Mouse (Mus musculus): ENCODE measurements at regions not wholly inside any gene's neighbourhood (a gene's known extent, or its start where the extent isn't known, plus 50 kb on each side); places are given as distances from the start of the nearest gene placed in this dataset.

GRCm38 (mm10) chr17:27364899-27365298, 156.3 kb downstream of the Grm4 start:
- ATAC-seq (replicated peaks; ENCODE audit: insufficient number of reproducible peaks, low FRiP score, low TSS enrichment, poor library complexity, severe bottlenecking): no peak

GRCm38 (mm10) chr17:27364338-27364737, 156.9 kb downstream of the Grm4 start:
- no peak for ATAC-seq (replicated peaks; ENCODE audit: insufficient number of reproducible peaks, low FRiP score, low TSS enrichment, poor library complexity, severe bottlenecking)

- no peak for ATAC-seq (replicated peaks; ENCODE audit: insufficient number of reproducible peaks, low FRiP score, low TSS enrichment, poor library complexity, severe bottlenecking)
These were observed 157.3 kb downstream of the Grm4 start for GRCm38 (mm10) chr17:27363911-27364310.

DNA sequence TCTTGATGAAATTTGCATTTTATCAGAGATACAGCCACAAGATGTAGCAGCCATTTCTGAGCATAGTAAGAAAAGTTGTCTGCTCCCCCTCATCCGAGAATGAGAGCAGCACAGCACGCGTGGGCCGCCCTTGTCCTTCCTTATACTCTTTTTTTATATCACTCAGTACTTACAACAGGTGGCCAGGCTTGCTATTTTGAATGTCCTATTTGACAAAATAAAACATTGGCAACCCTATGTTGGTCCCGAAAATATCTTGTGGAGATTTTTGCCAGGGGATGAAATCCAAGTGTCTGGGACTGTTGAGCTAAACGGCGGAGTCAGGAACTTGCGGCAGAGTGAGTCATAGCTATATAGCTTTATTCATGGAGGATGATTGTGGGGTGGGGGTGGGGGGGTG, 158.0 kb upstream of the Lemd2 start:
- ATAC-seq (replicated peaks; ENCODE audit: insufficient number of reproducible peaks, low FRiP score, low TSS enrichment, poor library complexity, severe bottlenecking): no peak

DNA sequence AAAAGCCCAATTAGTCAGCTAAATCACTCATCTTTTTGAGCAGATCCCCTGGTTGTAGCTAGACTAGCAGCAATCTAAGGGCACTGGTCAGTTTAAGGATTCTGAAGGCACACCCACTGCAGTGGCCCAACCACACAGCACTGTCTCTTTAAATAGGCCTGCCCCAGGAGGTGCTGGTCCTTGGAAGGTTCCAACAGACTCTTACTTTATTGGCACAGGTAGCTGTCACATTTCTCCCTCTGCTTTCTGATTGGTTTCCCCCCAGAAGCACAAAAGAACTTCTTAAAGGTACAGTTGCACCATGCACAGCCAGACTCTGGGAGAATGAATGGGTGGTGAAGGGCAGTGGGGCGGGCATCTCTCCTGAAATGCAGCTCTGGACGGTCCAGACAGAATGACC, 157.1 kb upstream of the Lemd2 start:
- no peak for ATAC-seq (replicated peaks; ENCODE audit: insufficient number of reproducible peaks, low FRiP score, low TSS enrichment, poor library complexity, severe bottlenecking)

DNA sequence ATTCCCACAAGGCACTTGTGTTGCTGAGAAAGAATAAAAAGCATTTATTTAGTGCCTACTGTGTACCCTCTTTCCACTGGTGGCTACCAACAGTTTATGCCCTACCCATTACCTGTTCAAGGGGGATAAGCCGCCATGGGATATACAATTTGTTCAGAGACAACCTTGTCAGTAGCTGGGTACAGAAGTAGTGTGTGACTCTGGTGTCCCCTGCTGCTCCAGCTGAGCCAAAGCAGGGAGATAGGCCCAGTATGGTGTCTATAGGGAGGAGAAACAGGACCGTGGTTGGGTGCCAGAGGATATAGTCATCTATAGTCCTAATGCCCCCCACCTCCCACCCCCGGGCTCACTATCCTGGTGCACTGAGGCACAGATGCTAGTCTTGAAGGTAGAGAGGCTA, 152.6 kb upstream of the Lemd2 start:
- ATAC-seq (replicated peaks; ENCODE audit: insufficient number of reproducible peaks, low FRiP score, low TSS enrichment, poor library complexity, severe bottlenecking): no peak

- no peak for ATAC-seq (replicated peaks; ENCODE audit: insufficient number of reproducible peaks, low FRiP score, low TSS enrichment, poor library complexity, severe bottlenecking)
These were observed 151.4 kb upstream of the Lemd2 start for GRCm38 (mm10) chr17:27355717-27356116.

DNA sequence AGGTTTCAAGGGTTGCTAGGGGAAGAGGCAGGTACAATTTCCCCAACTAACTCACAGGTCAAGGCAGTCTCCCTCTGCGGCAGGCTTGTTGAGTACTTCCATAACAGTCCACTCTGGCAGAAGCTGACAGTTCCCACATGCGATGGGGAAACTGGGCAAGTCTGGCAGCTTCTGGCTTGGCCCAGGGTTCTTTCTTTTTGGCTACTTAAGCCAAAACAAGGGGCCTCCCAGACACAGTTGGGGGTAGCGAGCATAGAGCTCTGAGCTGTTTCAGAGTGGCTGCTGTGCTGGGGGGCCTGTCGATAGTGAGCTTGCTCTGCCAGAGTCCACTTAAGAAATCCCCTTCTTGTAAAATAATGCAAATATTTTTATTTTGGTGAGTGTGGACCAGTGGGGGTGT, 150.8 kb upstream of the Lemd2 start:
- ATAC-seq (replicated peaks; ENCODE audit: insufficient number of reproducible peaks, low FRiP score, low TSS enrichment, poor library complexity, severe bottlenecking): no peak

- no peak for ATAC-seq (replicated peaks; ENCODE audit: insufficient number of reproducible peaks, low FRiP score, low TSS enrichment, poor library complexity, severe bottlenecking)
These were observed 145.6 kb upstream of the Lemd2 start for GRCm38 (mm10) chr17:27349911-27350310.

DNA sequence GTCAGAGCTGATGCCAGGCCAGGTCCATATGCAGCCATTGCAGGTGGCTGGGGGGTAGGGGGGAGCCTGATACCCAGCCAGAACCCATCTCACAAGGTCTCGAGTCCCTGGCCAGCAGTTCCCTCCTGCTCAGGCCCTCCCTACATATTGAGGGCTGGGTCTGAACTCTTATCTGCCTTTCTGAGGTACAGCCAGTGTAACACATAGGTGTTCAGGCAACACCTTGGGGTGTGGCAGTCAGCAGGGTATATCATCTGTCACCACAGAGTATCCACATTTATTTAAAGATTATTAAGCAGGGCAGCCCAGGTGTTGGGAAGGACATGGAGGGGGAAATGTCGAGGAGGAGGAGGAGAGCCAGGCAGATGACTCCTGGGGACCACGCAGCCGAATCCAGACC, 145.2 kb upstream of the Lemd2 start:
- no peak for ATAC-seq (replicated peaks; ENCODE audit: insufficient number of reproducible peaks, low FRiP score, low TSS enrichment, poor library complexity, severe bottlenecking)

- ATAC-seq (replicated peaks; ENCODE audit: insufficient number of reproducible peaks, low FRiP score, low TSS enrichment, poor library complexity, severe bottlenecking): peak; percentile 47; the same call in 1 of the 2 replicates
These were observed 138.0 kb upstream of the Lemd2 start for GRCm38 (mm10) chr17:27341952-27342890.

DNA sequence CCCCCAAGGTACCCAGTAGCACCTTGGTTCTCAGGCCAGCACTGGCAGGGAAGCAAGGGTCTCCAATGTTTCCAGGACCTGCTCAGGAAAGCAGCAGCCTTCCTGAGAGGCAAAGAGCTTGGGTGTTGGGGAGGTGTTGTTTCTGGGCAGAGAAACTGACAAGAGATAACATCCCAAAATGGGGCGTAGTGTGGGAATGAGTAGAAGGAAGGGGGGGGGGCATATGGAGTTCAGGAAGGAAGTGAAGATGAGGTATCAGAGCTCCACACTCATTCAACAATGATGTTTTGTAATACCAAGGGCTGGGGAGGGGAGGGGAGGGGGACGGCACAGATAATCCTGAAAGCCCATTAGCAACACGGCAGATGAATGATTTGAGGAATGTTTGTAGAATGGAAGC, 135.6 kb upstream of the Lemd2 start:
- no peak for ATAC-seq (replicated peaks; ENCODE audit: insufficient number of reproducible peaks, low FRiP score, low TSS enrichment, poor library complexity, severe bottlenecking)

GRCm38 (mm10) chr17:27339261-27339660, 135.0 kb upstream of the Lemd2 start:
- no peak for ATAC-seq (replicated peaks; ENCODE audit: insufficient number of reproducible peaks, low FRiP score, low TSS enrichment, poor library complexity, severe bottlenecking)

GRCm38 (mm10) chr17:27335621-27336020, 131.4 kb upstream of the Lemd2 start:
- no peak for ATAC-seq (replicated peaks; ENCODE audit: insufficient number of reproducible peaks, low FRiP score, low TSS enrichment, poor library complexity, severe bottlenecking)

- ATAC-seq (replicated peaks; ENCODE audit: insufficient number of reproducible peaks, low FRiP score, low TSS enrichment, poor library complexity, severe bottlenecking): no peak
These were observed 129.3 kb upstream of the Lemd2 start for GRCm38 (mm10) chr17:27333593-27333992.

DNA sequence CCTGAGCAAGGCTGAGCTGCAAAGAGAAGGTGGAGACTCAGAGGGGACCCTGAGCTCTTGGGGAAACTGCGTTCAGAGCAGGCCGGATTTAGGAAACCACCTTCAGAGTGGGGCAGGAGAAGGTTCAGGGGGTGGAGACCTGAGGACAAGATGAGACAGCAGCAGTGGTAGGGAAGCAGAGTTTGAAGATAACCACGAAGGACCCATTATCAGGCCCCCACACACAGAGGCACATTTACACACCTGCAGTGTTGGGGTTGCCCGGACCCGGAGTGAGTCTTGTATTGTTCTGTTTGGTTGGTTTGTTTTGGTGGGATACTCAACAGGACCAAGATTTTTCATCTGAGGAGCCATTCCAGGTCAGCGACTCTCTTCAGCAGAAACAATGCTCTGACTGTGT, 128.9 kb upstream of the Lemd2 start:
- no peak for ATAC-seq (replicated peaks; ENCODE audit: insufficient number of reproducible peaks, low FRiP score, low TSS enrichment, poor library complexity, severe bottlenecking)

DNA sequence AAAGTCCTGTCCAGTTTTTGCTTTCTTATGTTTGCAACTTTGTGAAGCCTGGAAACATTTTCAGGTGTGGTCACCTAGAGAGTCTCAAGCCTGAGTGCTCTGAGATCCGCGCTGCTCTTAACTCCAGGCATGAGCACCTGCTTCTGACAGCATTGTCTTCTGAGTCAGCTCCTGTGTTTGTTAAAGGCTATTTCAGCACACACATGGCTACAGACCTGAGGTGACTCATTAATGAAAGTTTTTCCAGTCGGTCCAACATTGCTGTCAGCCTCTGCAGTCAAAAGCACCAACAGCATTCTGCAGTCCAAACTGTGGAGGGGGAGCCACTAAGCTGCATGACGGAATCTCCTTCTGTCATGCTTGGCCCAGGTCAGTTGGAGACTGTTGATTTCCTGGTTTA, 127.8 kb upstream of the Lemd2 start:
- no peak for ATAC-seq (replicated peaks; ENCODE audit: insufficient number of reproducible peaks, low FRiP score, low TSS enrichment, poor library complexity, severe bottlenecking)

DNA sequence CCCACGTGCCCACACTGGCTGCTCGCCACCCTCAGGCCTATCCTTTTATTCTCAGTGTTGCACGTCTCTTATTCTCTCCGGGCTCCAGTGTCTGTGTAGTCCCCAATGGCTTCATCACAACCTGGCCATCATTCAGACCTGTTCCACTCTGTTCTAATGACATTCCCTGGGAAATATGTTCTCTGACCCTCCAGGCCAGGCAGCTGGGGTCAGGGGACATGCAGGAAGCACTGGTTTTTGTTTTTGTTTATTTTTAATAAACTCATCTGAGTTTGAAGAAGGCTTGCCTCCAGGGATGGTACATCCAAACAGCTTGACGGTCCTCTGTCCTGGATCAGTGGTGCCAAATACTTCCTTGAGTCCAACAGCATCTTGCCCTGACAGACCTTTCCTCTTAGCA, 127.4 kb upstream of the Lemd2 start:
- no peak for ATAC-seq (replicated peaks; ENCODE audit: insufficient number of reproducible peaks, low FRiP score, low TSS enrichment, poor library complexity, severe bottlenecking)

- ATAC-seq (replicated peaks; ENCODE audit: insufficient number of reproducible peaks, low FRiP score, low TSS enrichment, poor library complexity, severe bottlenecking): no peak
These were observed 125.5 kb upstream of the Lemd2 start for GRCm38 (mm10) chr17:27329791-27330190.

DNA sequence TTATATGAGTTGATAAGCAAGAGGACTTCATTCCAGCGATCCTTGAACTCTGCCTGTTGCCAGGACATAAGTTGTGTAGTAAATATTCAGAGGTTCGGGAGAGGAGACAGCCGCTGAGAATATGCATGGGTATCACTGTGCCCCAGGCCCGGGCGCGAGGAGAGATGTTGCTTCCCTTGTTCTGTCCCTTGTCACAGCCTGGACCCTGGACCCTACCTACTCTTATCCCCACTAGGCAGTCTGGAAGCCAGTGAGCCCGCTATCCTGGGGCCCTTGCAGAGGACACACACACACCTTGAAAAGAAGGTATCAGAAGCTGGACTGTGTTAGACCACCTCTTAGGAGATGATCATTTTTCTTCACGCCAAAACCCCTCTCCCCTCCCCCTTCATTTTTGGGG, 124.9 kb upstream of the Lemd2 start:
- ATAC-seq (replicated peaks; ENCODE audit: insufficient number of reproducible peaks, low FRiP score, low TSS enrichment, poor library complexity, severe bottlenecking): no peak

Data from monocyte, adult 5-6 weeks (primary cell).